Mouse (Mus musculus) neural tube, embryonic 14.5 days (tissue): ENCODE data around the gene Eif2ak1. TPM values are rescaled to one million over a fixed set of nuclear protein-coding genes. Genes with fewer than 3 reads are reported as not detected.

Experiments used
- ATAC-seq: fragments of 200-750 bp; cut with Nextera tagmentation; 2 replicates; pipeline ENCODE4 v1.8.0; 2017; ENCODE audit warnings: low read depth, mild to moderate bottlenecking, moderate TSS enrichment, moderate library complexity
- H3K27ac ChIP-seq: fragments of 300-500 bp; sonication (generic); 2 replicates; pipeline ENCODE4 v1.5.1; 2014; ENCODE audit warnings: low read depth, mild to moderate bottlenecking, control low read depth, low read length, moderate library complexity, mixed read lengths
- H3K27me3 ChIP-seq: fragments of 300-500 bp; sonication (generic); 2 replicates; pipeline ENCODE4 v1.6.1; 2014; ENCODE audit warnings: low read length; ENCODE audit not compliant: control insufficient read depth, insufficient read depth
- H3K36me3 ChIP-seq: fragments of 300-500 bp; sonication (generic); 2 replicates; pipeline ENCODE4 v1.6.1; 2014; ENCODE audit warnings: low read length, mixed read lengths; ENCODE audit not compliant: control insufficient read depth, insufficient read depth
- H3K4me1 ChIP-seq: fragments of 300-500 bp; sonication (generic); 2 replicates; pipeline ENCODE4 v1.6.1; 2014; ENCODE audit warnings: low read length; ENCODE audit not compliant: control insufficient read depth, insufficient read depth
- H3K4me2 ChIP-seq: fragments of 300-500 bp; sonication (generic); 2 replicates; pipeline ENCODE4 v1.6.1; 2014; ENCODE audit warnings: mild to moderate bottlenecking, low read depth, low read length, control low read depth
- H3K4me3 ChIP-seq: fragments of 300-500 bp; sonication (generic); 2 replicates; pipeline ENCODE4 v1.5.1; 2014; ENCODE audit warnings: low read depth, low read length, control low read depth, mixed read lengths
- H3K9ac ChIP-seq: fragments of 300-500 bp; sonication (generic); replicated peaks from 2 replicates; pipeline ENCODE4 v1.6.1; 2014; ENCODE audit warnings: low read depth, mild to moderate bottlenecking, control low read depth, low read length, mixed read lengths
- H3K9me3 ChIP-seq: fragments of 300-500 bp; sonication (generic); 2 replicates; pipeline ENCODE4 v1.6.1; 2016; ENCODE audit warnings: low read length; ENCODE audit not compliant: control insufficient read depth
- WGBS: fragments of 180-500 bp; shearing (Covaris S2); extraction: QIAGEN DNeasy Blood & Tissue Kit; methylation state at CpG from one replicate; pipeline ENCODE4 v1.1.7; 2014; 5-methylcytosine and 5-hydroxymethylcytosine counted together
- polyA plus RNA-seq: library from polyadenylated mRNA; unstranded; fragments of >200 nt; fragmentation: Nextera tagmentation; extraction: Ambion mirVana; gene quantifications from 2 replicates; pipeline ENCODE4 v1.2.1, GENCODE M21; 2014

The Eif2ak1 gene
- polyA plus RNA-seq, 1 experiment from 2014 or later, result 54.9 TPM

DNA sequence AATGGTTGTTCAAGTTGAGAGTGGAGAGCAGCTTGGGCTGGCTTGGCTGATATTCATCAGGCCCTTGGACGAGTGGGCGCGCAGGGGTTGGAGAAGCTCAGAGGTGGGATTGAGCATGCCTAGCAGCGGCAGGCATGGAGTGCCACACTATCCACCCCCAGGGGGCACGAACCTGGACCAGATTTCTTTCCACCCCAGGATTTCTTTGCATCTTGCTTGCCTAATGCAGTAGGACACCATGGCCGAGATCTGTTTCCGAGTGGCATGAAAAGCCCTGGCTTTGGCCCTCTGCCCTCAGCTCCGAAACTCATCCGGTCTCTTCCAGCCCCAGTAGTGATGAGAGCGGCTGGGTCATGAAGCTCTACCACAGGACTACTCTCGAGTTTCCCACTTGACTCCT lies 115.8 kb downstream of the Eif2ak1 start:
- no peak overlapping the region for H3K4me3 ChIP-seq
- H3K9me3 ChIP-seq, result no peaks in the 10 kb centered on the region
- peaks cover 24% of the 10 kb centered on the region for H3K36me3 ChIP-seq
- no peaks in the 10 kb centered on the region for H3K4me1 ChIP-seq
- no peak for ATAC-seq
- H3K9ac ChIP-seq, result no peak overlapping the region
- no peak overlapping the region for H3K4me2 ChIP-seq
- no peaks in the 10 kb centered on the region for H3K27me3 ChIP-seq
- 85% methylated on average over 11 of the region's 11 CpGs for WGBS
- H3K27ac ChIP-seq, result no peak overlapping the region

DNA sequence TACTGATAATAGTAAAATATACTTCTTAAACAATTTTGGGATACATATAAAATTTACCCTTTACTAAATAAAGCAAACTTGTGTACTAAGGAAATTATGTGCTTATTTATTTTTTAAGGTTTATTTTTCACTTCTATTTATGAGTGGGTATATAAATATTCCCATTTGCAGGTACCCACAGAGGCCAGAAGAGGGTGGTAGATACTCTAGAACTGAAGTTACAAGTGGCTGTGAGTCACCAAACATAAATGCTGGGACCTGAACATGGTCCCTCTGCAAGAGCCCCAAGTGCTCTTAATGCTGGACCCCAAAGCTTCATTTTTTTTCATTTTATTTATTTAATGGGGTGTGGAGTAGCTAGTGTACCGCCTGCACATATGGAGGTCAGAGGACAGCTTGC lies 116.3 kb downstream of the Eif2ak1 start:
- no peaks in the 10 kb centered on the region for H3K27me3 ChIP-seq
- no peak overlapping the region for H3K9ac ChIP-seq
- peaks cover 20% of the 10 kb centered on the region for H3K36me3 ChIP-seq
- 92% methylated on average over 1 of the region's 1 CpGs for WGBS
- no peak overlapping the region for H3K4me3 ChIP-seq
- H3K9me3 ChIP-seq, result no peaks in the 10 kb centered on the region
- no peak overlapping the region for H3K4me2 ChIP-seq
- H3K4me1 ChIP-seq, result no peaks in the 10 kb centered on the region
- no peak overlapping the region for H3K27ac ChIP-seq
- no peak for ATAC-seq

DNA sequence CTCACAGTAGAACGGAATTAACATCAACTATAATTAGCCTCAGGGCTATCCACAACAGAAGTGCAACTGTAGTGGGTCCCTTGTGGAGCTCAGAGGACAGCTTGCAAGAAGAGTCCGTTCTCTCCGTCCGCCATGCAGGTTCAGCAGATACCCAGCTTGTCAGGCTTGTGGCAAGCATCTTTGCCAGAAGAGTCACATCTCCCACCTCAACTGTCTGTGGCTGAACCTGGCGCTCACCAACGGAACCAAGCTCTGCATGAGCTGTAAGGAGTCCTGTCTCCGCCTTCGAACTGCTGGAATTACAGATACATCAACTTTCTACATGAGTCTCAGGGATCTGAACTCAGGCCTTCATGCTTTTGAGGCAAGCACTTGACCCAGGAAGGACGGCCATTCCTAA lies 118.6 kb downstream of the Eif2ak1 start:
- H3K27me3 ChIP-seq, result no peaks in the 10 kb centered on the region
- 90% methylated on average over 9 of the region's 9 CpGs for WGBS
- H3K36me3 ChIP-seq, result no peaks in the 10 kb centered on the region
- no peak overlapping the region for H3K27ac ChIP-seq
- ATAC-seq, result no peak
- H3K4me3 ChIP-seq, result no peak overlapping the region
- no peaks in the 10 kb centered on the region for H3K9me3 ChIP-seq
- H3K4me1 ChIP-seq, result no peaks in the 10 kb centered on the region
- H3K9ac ChIP-seq, result no peak overlapping the region
- H3K4me2 ChIP-seq, result no peak overlapping the region

DNA sequence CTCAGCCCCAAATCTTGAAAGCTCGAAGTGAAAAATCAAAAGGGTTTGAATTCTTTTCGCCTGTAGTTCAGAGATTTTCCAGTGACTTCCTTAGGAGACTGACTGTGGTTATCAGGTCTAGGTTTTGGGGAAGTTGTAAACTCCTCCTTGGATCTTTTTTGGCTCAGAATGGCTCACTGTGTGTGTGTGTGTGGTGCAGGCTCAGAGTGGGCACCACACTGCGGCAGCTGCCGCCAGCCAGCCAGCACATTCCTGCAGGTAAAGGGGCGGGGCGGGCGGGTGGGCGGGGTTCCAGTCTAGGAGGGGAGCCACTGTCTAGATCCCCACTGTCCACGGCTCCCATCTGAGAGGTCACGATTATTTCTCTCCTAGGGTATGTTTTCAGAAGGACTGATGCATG lies 124.0 kb downstream of the Eif2ak1 start:
- Histone ChIP-seq H3K4me2 (no peak overlapping the region), H3K27me3 (no peaks in the 10 kb centered on the region), H3K9me3 (no peaks in the 10 kb centered on the region; the same call in 1 of the 2 replicates), H3K4me3 (no peak overlapping the region), H3K9ac (no peak overlapping the region), H3K4me1 (no peaks in the 10 kb centered on the region), H3K27ac (no peak overlapping the region), H3K36me3 (no peaks in the 10 kb centered on the region)
- no peak for ATAC-seq
- WGBS, result 24% methylated on average over 10 of the region's 10 CpGs

DNA sequence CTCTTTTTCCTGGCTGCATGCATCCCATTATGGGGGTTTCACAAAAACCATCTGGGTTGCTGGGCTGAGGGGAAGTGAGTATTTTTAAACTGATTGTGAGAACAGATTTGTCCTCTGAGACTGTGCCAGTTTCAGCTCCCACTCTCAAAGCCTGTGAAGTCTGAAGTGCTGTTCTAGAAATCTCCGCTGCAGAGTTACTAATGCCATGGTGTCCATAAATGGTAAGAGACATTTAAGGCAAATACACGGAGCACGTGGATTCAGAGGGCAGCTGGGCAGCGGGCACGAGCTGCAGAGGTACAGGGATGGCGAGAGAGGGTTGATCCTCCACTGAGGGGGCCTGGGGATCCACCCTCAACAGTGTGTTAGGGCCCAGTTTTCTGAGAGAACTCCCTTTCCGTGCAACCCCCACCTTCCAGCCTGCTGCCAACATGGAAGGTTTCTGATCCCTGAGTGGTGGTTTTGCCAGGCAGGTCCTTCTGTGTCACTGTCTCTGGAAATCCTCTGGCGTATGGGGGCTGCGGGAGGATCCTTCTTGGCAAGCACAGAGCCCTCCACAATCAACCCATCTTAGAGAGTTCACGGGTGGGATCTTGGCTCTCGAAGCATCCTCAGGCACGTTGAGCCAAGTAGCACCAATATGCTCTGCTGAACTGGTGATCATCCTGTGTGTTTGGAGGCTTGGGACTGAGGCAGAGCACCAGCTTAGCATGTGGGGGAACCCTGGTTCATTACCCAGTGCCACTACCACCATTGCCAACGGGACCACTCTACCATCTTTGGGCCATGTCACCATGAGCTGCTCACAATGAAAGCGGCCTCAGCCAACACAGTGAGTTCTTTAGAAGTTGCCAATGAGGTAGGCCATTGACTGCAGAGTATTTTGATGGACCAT lies 125.9 kb downstream of the Eif2ak1 start:
- Histone ChIP-seq H3K36me3 (no peaks in the 10 kb centered on the region), H3K9ac (no peak overlapping the region), H3K4me3 (no peak overlapping the region), H3K27ac (no peak overlapping the region), H3K27me3 (no peaks in the 10 kb centered on the region), H3K4me1 (no peaks in the 10 kb centered on the region), H3K4me2 (no peak overlapping the region), H3K9me3 (no peaks in the 10 kb centered on the region; the same call in 1 of the 2 replicates)
- 91% methylated on average over 14 of the region's 14 CpGs for WGBS
- ATAC-seq, result no peak

DNA sequence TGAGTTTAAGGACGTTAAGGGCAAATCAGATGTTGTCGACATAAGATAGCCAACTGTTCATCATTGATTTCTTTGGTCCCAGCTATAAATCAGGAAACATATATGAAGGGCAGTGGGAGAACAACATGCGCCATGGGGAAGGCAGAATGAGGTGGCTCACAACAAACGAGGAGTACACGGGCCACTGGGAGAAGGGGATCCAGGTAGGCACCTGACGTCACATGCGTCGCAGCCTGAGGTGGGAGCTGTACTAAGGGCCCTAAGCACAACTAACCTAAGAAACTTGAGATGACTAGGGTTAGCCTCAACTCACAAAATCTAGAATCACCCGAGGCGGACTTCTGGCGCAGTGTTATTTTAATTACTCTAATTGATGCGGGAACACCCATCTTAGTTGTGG lies 130.8 kb downstream of the Eif2ak1 start:
- no peaks in the 10 kb centered on the region; the same call in 1 of the 2 replicates for H3K9me3 ChIP-seq
- no peak overlapping the region for H3K4me2 ChIP-seq
- H3K27ac ChIP-seq, result no peak overlapping the region
- no peaks in the 10 kb centered on the region for H3K4me1 ChIP-seq
- 90% methylated on average over 12 of the region's 12 CpGs for WGBS
- no peak overlapping the region for H3K4me3 ChIP-seq
- no peak for ATAC-seq
- no peaks in the 10 kb centered on the region for H3K36me3 ChIP-seq
- H3K27me3 ChIP-seq, result no peaks in the 10 kb centered on the region
- H3K9ac ChIP-seq, result no peak overlapping the region

DNA sequence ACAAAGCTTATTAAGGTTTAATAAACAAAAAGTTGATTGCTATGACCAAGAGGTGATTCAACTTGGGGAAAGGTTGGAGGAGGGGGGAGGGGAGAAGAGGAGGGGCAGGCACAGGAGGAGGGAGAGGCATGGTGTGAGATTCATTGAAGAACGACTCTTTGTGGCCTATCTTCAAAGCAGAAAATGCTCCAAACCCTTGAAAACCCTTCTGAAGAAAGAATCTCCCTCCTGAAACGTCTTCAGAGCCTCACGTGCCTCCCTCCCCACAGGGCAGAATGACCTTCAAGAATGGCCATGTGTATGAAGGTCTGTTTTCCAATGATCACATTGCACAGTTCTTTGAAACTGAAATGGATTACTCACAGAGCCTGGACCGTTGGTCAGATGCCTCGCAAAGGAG lies 132.4 kb downstream of the Eif2ak1 start:
- no peaks in the 10 kb centered on the region for H3K9me3 ChIP-seq
- no peak overlapping the region for H3K27ac ChIP-seq
- no peaks in the 10 kb centered on the region for H3K4me1 ChIP-seq
- ATAC-seq, result no peak
- no peak overlapping the region for H3K4me2 ChIP-seq
- no peak overlapping the region for H3K9ac ChIP-seq
- H3K27me3 ChIP-seq, result no peaks in the 10 kb centered on the region
- no peak overlapping the region for H3K4me3 ChIP-seq
- H3K36me3 ChIP-seq, result no peaks in the 10 kb centered on the region
- 38% methylated on average over 5 of the region's 5 CpGs for WGBS

Other genes with a start within 250 kb of the Eif2ak1 start
- 35.3 and 42.6 TPM in 2 replicates for gene Cyth3, start 195.3 kb upstream of the Eif2ak1 start, polyA plus RNA-seq
- gene Usp42, start 85.5 kb upstream of the Eif2ak1 start, polyA plus RNA-seq, result 30.6 and 31.2 TPM in 2 replicates
- gene Ankrd61, start 79.9 kb downstream of the Eif2ak1 start, polyA plus RNA-seq, result 0.37 and 0.39 TPM in 2 replicates
- 84.4 and 90.5 TPM in 2 replicates for gene Aimp2, start 92.1 kb downstream of the Eif2ak1 start, polyA plus RNA-seq
- gene Pms2, start 92.2 kb downstream of the Eif2ak1 start, polyA plus RNA-seq, result 28.3 and 34.1 TPM in 2 replicates
- gene Gm42421, start 110.4 kb downstream of the Eif2ak1 start, polyA plus RNA-seq, result 3.1 and 3.2 TPM in 2 replicates
- gene Rsph10b, start 115.2 kb downstream of the Eif2ak1 start, polyA plus RNA-seq, result 5.9 and 6.0 TPM in 2 replicates
- gene Ccz1, start 197.1 kb downstream of the Eif2ak1 start, polyA plus RNA-seq, result 83.5 and 93.2 TPM in 2 replicates
- gene Ocm, start 208.9 kb downstream of the Eif2ak1 start, polyA plus RNA-seq, result not detected in 2 replicates